Mouse (Mus musculus) CH12.LX (cell line): ENCODE data around the gene Zfp618. TPM values are rescaled to one million over a fixed set of nuclear protein-coding genes. Genes with fewer than 3 reads are reported as not detected.

Source experiments
- DNase-seq: peaks from one replicate; pipeline ENCODE4 v3.0.0-alpha.2; 2013; ENCODE audit errors: extremely low read depth
- H3K27ac ChIP-seq: 2 replicates; pipeline ENCODE4 v1.5.1; 2012; ENCODE audit warnings: low read depth, mild to moderate bottlenecking, control low read depth, moderate library complexity; ENCODE audit not compliant: insufficient read depth
- H3K27me3 ChIP-seq: replicated peaks from 2 replicates; pipeline ENCODE3; 2012; ENCODE audit warnings: inconsistent platforms
- H3K36me3 ChIP-seq, 2 experiments: replicated peaks in 1 of 2; 2 replicates each; pipeline versions ENCODE3 to v1.6.1; 2012; ENCODE audit warnings: inconsistent platforms in 1 of 2, low read length in 1 of 2, mild to moderate bottlenecking in 1 of 2, mixed read lengths in 1 of 2, moderate library complexity in 1 of 2; ENCODE audit not compliant: control insufficient read depth in 1 of 2, insufficient read depth in 1 of 2
- H3K4me1 ChIP-seq, 2 experiments: 2 replicates each; pipeline ENCODE4 v1.6.1; 2012; ENCODE audit warnings: inconsistent platforms in 1 of 2, moderate library complexity in 1 of 2; ENCODE audit not compliant: insufficient read depth in 2 of 2, control insufficient read depth in 1 of 2
- H3K4me2 ChIP-seq: 2 replicates; pipeline ENCODE4 v1.6.1; 2012; ENCODE audit warnings: low read depth, mild to moderate bottlenecking, control low read depth; ENCODE audit not compliant: poor library complexity, insufficient read depth, severe bottlenecking
- H3K4me3 ChIP-seq, 3 experiments: fragments of 150-350 bp in 1 of 3; sonication (generic) in 1 of 3; replicated peaks in 1 of 3; 2 replicates each; pipeline versions ENCODE3 to v1.5.1; 2011 to 2012; ENCODE audit warnings: low read depth in 2 of 3, low read length in 2 of 3, mild to moderate bottlenecking in 2 of 3, moderate library complexity in 2 of 3, control low read depth in 1 of 3, improper control_type of control experiment in 1 of 3, inconsistent platforms in 1 of 3, mixed read lengths in 1 of 3; ENCODE audit not compliant: poor library complexity in 1 of 3
- H3K79me2 ChIP-seq: replicated peaks from 2 replicates; pipeline ENCODE4 v1.6.1; 2012; ENCODE audit warnings: mild to moderate bottlenecking, moderate library complexity; ENCODE audit not compliant: control insufficient read depth, poor library complexity, insufficient read depth, severe bottlenecking; ENCODE audit errors: extremely low read depth
- H3K9ac ChIP-seq: 2 replicates; pipeline ENCODE4 v1.6.1; 2012; ENCODE audit warnings: low read depth, mild to moderate bottlenecking, control low read depth, moderate library complexity; ENCODE audit not compliant: insufficient read depth
- H3K9me3 ChIP-seq: replicated peaks from 2 replicates; pipeline ENCODE3; 2012; ENCODE audit warnings: low read length, inconsistent platforms, mixed read lengths
- CHD1 ChIP-seq: IDR thresholded peaks from 2 replicates; pipeline ENCODE4 v1.6.1; 2012; ENCODE audit warnings: low read depth, low read length, improper control_type of control experiment, inconsistent platforms
- CHD2 ChIP-seq: IDR thresholded peaks from 2 replicates; pipeline ENCODE4 v1.6.1; 2011; ENCODE audit warnings: low read length, improper control_type of control experiment
- E2F4 ChIP-seq: IDR thresholded peaks from 2 replicates; pipeline ENCODE4 v1.6.1; 2011; ENCODE audit warnings: low read depth, low read length, improper control_type of control experiment; ENCODE audit not compliant: insufficient replicate concordance
- ELF1 ChIP-seq: IDR thresholded peaks from 2 replicates; pipeline ENCODE4 v1.6.1; 2014; ENCODE audit warnings: low read depth, mild to moderate bottlenecking, inconsistent platforms, low read length, improper control_type of control experiment
- EP300 ChIP-seq: IDR thresholded peaks from 2 replicates; pipeline ENCODE4 v1.6.1; 2011; ENCODE audit warnings: low read length, improper control_type of control experiment
- HCFC1 ChIP-seq: IDR thresholded peaks from 2 replicates; pipeline ENCODE4 v1.6.1; 2012; ENCODE audit warnings: low read depth, mild to moderate bottlenecking, inconsistent platforms, low read length, improper control_type of control experiment
- IRF4 ChIP-seq: IDR thresholded peaks from 2 replicates; pipeline ENCODE4 v1.6.1; 2014; ENCODE audit warnings: low read depth, mild to moderate bottlenecking, inconsistent platforms, low read length, improper control_type of control experiment
- JUND ChIP-seq: conservative IDR thresholded peaks from 2 replicates; pipeline ENCODE4 v1.6.1; 2011; ENCODE audit warnings: low read depth, low read length, improper control_type of control experiment
- MAX ChIP-seq: IDR thresholded peaks from 2 replicates; pipeline ENCODE4 v1.6.1; 2011; ENCODE audit warnings: low read length, improper control_type of control experiment
- MXI1 ChIP-seq: IDR thresholded peaks from 2 replicates; pipeline ENCODE4 v1.6.1; 2011; ENCODE audit warnings: mild to moderate bottlenecking, low read depth, low read length, improper control_type of control experiment
- MYC ChIP-seq: IDR thresholded peaks from 2 replicates; pipeline ENCODE4 v1.6.1; 2011; ENCODE audit warnings: low read depth, mild to moderate bottlenecking, improper control_type of control experiment, low read length
- NELFE ChIP-seq: IDR thresholded peaks from 2 replicates; pipeline ENCODE4 v1.6.1; 2011; ENCODE audit warnings: low read depth, low read length, improper control_type of control experiment
- NRF1 ChIP-seq: IDR thresholded peaks from 2 replicates; pipeline ENCODE4 v1.6.1; 2014; ENCODE audit warnings: low read depth, mild to moderate bottlenecking, inconsistent platforms, low read length, improper control_type of control experiment, moderate library complexity
- POLR2A ChIP-seq: IDR thresholded peaks from 2 replicates; pipeline ENCODE4 v1.6.1; 2011; ENCODE audit warnings: low read depth, mild to moderate bottlenecking, improper control_type of control experiment, low read length
- RAD21 ChIP-seq: IDR thresholded peaks from 2 replicates; pipeline ENCODE4 v1.6.1; 2011; ENCODE audit warnings: low read depth, mild to moderate bottlenecking, low read length, improper control_type of control experiment, moderate library complexity
- TBP ChIP-seq: conservative IDR thresholded peaks from 2 replicates; pipeline ENCODE4 v1.6.1; 2011; ENCODE audit warnings: low read depth, low read length, improper control_type of control experiment
- TCF12 ChIP-seq: IDR thresholded peaks from 2 replicates; pipeline ENCODE4 v1.6.1; 2014; ENCODE audit warnings: low read depth, mild to moderate bottlenecking, inconsistent platforms, low read length, improper control_type of control experiment
- USF1 ChIP-seq: IDR thresholded peaks from 2 replicates; pipeline ENCODE4 v1.6.1; 2014; ENCODE audit warnings: low read depth, mild to moderate bottlenecking, inconsistent platforms, low read length, improper control_type of control experiment
- USF2 ChIP-seq: conservative IDR thresholded peaks from 2 replicates; pipeline ENCODE4 v1.6.1; 2011; ENCODE audit warnings: low read depth, low read length, improper control_type of control experiment
- ZMIZ1 ChIP-seq: IDR thresholded peaks from 2 replicates; pipeline ENCODE4 v1.6.1; 2012; ENCODE audit warnings: low read depth, mild to moderate bottlenecking, inconsistent platforms, low read length, improper control_type of control experiment
- dilution Hi-C: fragments of 300-500 bp; cut with MboI; formaldehyde crosslinking; loops from 2 replicates; pipeline ENCODE4 v1.14.3; 2020; ENCODE audit warnings: low sequenced_read_pairs; ENCODE audit not compliant: extremely low pct_unique_long_range_greater_than_20kb, extremely low pct_ligation_motif_present
- in situ Hi-C: fragments of 300-500 bp; cut with MboI; formaldehyde crosslinking; loops from 3 replicates; pipeline ENCODE4 v1.14.3; 2019; ENCODE audit warnings: low sequenced_read_pairs, low pct_ligation_motif_present, low pct_unique_long_range_greater_than_20kb, mixed read lengths
- polyA plus RNA-seq: library from polyadenylated mRNA; unstranded; fragments of >175 nt; gene quantifications from 2 replicates; pipeline ENCODE4 v1.2.1, GENCODE M21; 2012; ENCODE audit warnings: low read depth; ENCODE audit not compliant: insufficient read length
- total RNA-seq, 2 experiments: library from RNA; depleted of rRNA; stranded (reverse); fragments of 300-350 nt in 1 of 2; fragments of >200 nt in 1 of 2; gene quantifications; 2 replicates each; pipeline ENCODE4 v1.2.3; 2012 to 2014

Gene Zfp618
- total and polyA plus RNA-seq, 3 experiments: not detected

DNA sequence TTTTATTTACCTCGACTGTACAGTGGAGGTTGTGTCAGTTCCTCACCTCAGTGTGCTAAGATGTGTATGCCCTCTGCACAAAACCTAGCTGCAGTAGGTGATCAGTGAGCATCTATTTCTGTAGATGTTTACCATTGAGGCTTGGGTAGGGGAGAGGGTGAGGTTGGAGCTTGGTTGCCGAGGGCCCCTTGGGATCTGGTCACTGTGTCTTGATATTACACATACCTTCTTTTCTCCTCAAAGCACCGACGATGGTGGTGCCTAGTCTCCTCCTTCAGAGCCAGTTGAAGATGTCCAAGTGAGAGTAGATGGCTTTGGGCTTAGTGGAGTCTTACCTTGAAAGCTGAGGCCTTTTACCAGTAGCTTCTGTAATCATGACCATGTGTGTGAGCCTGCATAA, 101.4 kb downstream of the Zfp618 start:
- no peak overlapping the region for H3K4me2 ChIP-seq
- no peaks in the 10 kb centered on the region for H3K36me3 ChIP-seq
- H3K9me3 ChIP-seq: no peaks in the 10 kb centered on the region
- H3K27me3 ChIP-seq: peaks cover 79% of the 10 kb centered on the region
- H3K4me3 ChIP-seq: no peak overlapping the region
- DNase-seq: no peak
- H3K9ac ChIP-seq: no peak overlapping the region
- H3K79me2 ChIP-seq: no peaks in the 10 kb centered on the region
- dilution Hi-C loops (no loop called here), in situ Hi-C loops (no loop called here)
- no peak overlapping the region for H3K27ac ChIP-seq
- TF ChIP-seq EP300 (no peak), E2F4 (no peak), IRF4 (no peak), NELFE (no peak), MXI1 (no peak)
- no peaks in the 10 kb centered on the region for H3K4me1 ChIP-seq

DNA sequence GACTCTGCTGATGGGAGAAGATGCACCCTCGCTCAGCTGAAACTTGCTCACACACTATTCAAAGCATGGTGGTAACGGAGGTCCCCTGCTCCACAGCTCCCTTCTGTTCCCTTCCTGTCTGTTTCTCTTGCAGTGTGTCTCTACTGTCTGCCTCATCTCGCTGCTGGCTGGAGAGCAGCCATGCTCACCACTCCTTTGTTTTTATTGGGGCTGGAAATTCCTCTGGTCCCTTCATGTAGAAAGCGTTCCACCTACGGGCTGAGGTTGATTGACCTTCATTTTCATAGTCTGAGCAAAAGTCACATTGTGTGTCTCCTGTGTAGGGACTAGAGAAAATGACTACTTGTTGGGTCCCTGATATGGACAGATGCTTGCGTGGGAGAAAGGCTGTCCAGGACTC, 102.4 kb downstream of the Zfp618 start:
- TF ChIP-seq MAX (no peak), CHD2 (no peak), ZMIZ1 (no peak), TCF12 (no peak), USF1 (no peak), ELF1 (no peak), HCFC1 (no peak), JUND (no peak), TBP (no peak), USF2 (no peak), MYC (no peak), RAD21 (no peak), E2F4 (no peak), NRF1 (no peak), CHD1 (no peak), POLR2A (no peak)
- H3K4me1 ChIP-seq: no peaks in the 10 kb centered on the region
- dilution Hi-C loops: no loop called here
- no peak overlapping the region for H3K9ac ChIP-seq
- no peak overlapping the region for H3K4me3 ChIP-seq
- peaks cover 81% of the 10 kb centered on the region for H3K27me3 ChIP-seq
- in situ Hi-C loops: no loop called here
- H3K27ac ChIP-seq: no peak overlapping the region
- no peak overlapping the region for H3K4me2 ChIP-seq
- no peaks in the 10 kb centered on the region for H3K36me3 ChIP-seq
- no peak for DNase-seq
- H3K9me3 ChIP-seq: no peaks in the 10 kb centered on the region
- no peaks in the 10 kb centered on the region for H3K79me2 ChIP-seq
